Mouse (Mus musculus) megakaryocyte-erythroid progenitor cell, adult 5 weeks (primary cell): Measurements from ENCODE around the gene C1ql2. TPM values are rescaled to one million over a fixed set of nuclear protein-coding genes. Genes with fewer than 3 reads are reported as not detected.

Experiments
- polyA plus RNA-seq: library from polyadenylated mRNA; stranded (reverse); fragments of >175 nt; gene quantifications from 2 replicates; pipeline ENCODE4 v1.2.3, GENCODE M21; 2012

Gene C1ql2
- polyA plus RNA-seq, result 0.03 TPM in 1 of 2 replicates, not detected in the other

GRCm38 (mm10) chr1:120340419-120341171 is at the start of gene C1ql2:
Gene C1ql2 (plus strand): TSS chr1:120340582.

Other genes with a start within 250 kb of the C1ql2 start
- 6.4 and 16.1 TPM in 2 replicates for gene Dbi, start 219.5 kb upstream of the C1ql2 start, polyA plus RNA-seq
- 3.6 and 4.2 TPM in 2 replicates for gene 3110009E18Rik, start 219.4 kb upstream of the C1ql2 start, polyA plus RNA-seq
- gene Steap3, start 67.9 kb upstream of the C1ql2 start, polyA plus RNA-seq, result 46.8 and 47.0 TPM in 2 replicates
- gene Marco, start 164.4 kb downstream of the C1ql2 start, polyA plus RNA-seq, result 0.10 TPM in 1 of 2 replicates, not detected in the other